Mouse (Mus musculus): ENCODE results near the gene Cyp2d40. TPM values are rescaled to one million over a fixed set of nuclear protein-coding genes. Genes with fewer than 3 reads are reported as not detected.
A peak's percentile ranks its signal among the peaks of the same experiment; 100 is the strongest.

Gene Cyp2d40
- polyA plus RNA-seq (2015; fragmentation: Nextera tagmentation; extraction: Ambion mirVana) = not detected in 2 replicates

DNA sequence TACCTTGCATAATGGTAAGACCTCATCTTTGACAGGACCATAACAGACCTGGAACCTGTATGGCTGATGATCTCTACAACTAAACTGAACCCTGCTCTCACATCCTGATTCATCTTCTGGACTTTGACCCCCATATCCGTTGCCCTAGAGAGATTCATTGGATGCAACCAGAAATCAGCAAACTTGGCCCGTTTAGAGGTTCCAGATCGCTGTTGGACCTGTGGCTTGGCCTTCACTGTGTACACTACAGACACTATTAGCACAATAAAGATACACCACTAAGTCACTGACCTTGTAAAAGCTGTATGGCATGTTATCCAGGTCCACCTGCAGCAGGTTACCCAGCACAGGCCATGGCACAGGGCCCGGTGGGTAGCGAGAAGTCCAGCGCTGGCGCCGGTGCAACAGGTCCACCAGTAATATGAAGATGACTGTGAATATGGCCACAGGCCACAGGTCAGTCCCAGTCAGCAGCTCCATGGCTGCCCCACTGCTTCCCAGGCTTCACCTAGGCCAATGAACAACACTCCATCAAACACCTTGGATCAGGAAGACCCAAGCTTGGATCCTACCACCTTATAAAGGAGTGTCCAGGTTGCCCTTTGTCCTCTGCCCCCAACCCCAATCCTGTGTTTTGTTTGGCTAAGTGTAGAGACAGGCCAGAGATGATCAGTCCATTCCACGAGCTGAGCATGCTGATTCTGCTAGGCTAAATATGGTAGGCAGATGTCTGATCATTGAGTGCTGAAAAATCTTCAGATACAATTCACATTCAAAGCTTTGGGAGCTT is at the start of gene Cyp2d40:
TSS of gene Cyp2d40 (minus strand) at position 553 of the 790 bp plus-strand sequence.
- H3K4me2 ChIP-seq = no peak within 1 kb of the TSS
- 95% methylated on average over 9 of the region's 9 CpGs for WGBS
- no peak for ATAC-seq (ENCODE audit: low read depth)

DNA sequence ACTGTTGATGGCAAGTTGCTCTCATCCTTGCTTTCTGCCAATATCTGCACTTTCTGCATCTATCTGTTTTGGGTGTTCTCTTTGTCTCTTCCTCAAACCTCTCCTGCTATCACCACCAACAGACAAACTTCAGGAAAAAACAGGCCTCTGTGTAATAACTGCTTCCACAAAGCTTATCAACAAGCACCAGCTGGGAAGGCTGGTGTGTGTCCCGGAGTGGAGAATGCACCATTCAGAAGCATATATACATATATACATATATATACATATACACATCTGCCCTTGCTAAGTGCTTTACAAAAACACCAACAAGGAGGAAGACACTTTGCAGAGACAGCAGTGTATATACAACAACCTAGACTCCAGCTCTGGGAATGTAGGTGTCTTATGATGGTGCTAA is 46.6 kb upstream of the Cyp2d40 start:
- ATAC-seq (ENCODE audit: low read depth) = no peak
- H3K36me3 ChIP-seq = peaks cover 22% of the 10 kb centered on the region
- WGBS = 97% methylated on average over 1 of the region's 1 CpGs
- H3K4me1 ChIP-seq (replicated peaks) = peaks cover 19% of the 10 kb centered on the region
- H3K9ac ChIP-seq = no peak overlapping the region
- no peaks in the 10 kb centered on the region for H3K9me3 ChIP-seq
- H3K27ac ChIP-seq (replicated peaks) = no peak overlapping the region
- no peak overlapping the region for H3K4me3 ChIP-seq
- H3K4me2 ChIP-seq = no peak overlapping the region
- no peaks in the 10 kb centered on the region for H3K27me3 ChIP-seq

More for the DNA sequence above, at the start of gene Cyp2d40:
- no peak within 1 kb of the TSS for H3K27ac ChIP-seq (replicated peaks)
- no peaks in the 10 kb centered on the region for H3K4me1 ChIP-seq (replicated peaks)
- H3K9ac ChIP-seq = no peak within 1 kb of the TSS
- H3K36me3 ChIP-seq = no peaks in the 10 kb centered on the region
- no peaks in the 10 kb centered on the region for H3K9me3 ChIP-seq
- no peaks in the 10 kb centered on the region for H3K27me3 ChIP-seq
- H3K4me3 ChIP-seq = no peak within 1 kb of the TSS

DNA sequence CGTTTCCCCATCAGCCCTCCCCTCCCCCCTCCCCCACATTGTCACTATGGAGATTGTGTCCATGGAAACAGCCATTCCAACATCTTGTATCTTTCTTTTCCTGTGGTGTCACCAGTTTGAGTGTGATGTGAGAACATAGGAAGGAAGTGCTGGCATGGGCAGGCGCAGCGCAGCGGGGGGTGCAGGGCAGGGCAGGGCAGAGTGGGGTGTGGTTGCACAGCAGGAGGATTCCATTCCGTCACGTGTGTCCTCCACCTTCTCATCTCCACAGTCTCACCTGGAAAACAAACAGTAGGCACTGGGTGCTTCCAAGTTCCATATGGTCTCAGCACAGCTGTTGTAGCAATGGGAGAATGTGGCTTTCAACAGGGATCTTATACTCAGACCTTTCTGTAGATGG is 45.5 kb upstream of the Cyp2d40 start:
- Histone ChIP-seq H3K9me3 (no peaks in the 10 kb centered on the region), H3K4me2 (no peak overlapping the region), H3K36me3 (peaks cover 21% of the 10 kb centered on the region), H3K27ac (replicated peaks) (no peak overlapping the region), H3K4me1 (replicated peaks) (peaks cover 25% of the 10 kb centered on the region), H3K27me3 (no peaks in the 10 kb centered on the region), H3K4me3 (no peak overlapping the region), H3K9ac (no peak overlapping the region)
- ATAC-seq (ENCODE audit: low read depth) = no peak
- WGBS = 72% methylated on average over 6 of the region's 6 CpGs

DNA sequence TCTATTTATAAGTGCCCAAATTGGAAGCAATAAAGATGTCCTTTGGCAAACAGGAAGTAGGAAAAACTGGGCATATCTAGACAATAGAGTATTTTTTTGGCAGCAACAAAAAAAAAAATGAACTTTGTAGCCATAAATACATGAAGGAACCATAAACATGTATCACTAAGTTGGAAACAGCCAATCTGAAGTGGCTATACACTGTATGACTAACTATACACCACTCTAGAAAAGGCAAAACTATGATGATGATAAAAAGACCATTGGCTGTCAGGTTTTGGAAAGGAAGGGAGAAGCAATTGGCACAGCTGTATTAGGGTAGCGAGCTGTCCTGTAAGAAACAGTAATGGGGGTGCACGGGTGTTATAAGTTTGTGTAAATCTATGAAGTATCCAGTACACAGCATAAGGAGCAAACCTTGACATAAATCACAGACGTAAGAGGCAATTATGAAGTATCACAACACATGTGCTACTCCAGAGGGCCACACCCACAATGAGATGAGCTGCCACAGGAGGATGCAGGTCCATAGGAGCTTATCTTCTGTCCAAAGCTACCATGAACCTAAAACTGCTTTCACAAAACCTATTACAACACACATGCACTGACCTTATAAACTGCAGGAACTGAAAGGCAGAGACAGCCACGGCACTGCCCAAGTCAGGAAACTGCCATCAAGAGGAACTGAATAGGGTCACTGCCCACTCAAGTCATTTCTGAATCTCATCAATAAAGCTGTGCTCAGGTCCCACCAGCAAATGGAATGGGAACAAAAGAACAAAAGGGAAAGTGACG is 43.2 kb upstream of the Cyp2d40 start:
- ATAC-seq (ENCODE audit: low read depth) = no peak
- H3K4me1 ChIP-seq (replicated peaks) = peaks cover 25% of the 10 kb centered on the region
- H3K9ac ChIP-seq = no peak overlapping the region
- H3K36me3 ChIP-seq = 0 out of 2 replicates have a peak, but pooled peaks cover 12% of the 10 kb centered on the region
- no peak overlapping the region for H3K4me3 ChIP-seq
- peak overlapping the region; percentile 46; the same call in 1 of the 2 replicates for H3K27ac ChIP-seq (replicated peaks)
- no peaks in the 10 kb centered on the region for H3K9me3 ChIP-seq
- no peak overlapping the region for H3K4me2 ChIP-seq
- WGBS = 60% methylated on average over 5 of the region's 5 CpGs
- no peaks in the 10 kb centered on the region for H3K27me3 ChIP-seq

DNA sequence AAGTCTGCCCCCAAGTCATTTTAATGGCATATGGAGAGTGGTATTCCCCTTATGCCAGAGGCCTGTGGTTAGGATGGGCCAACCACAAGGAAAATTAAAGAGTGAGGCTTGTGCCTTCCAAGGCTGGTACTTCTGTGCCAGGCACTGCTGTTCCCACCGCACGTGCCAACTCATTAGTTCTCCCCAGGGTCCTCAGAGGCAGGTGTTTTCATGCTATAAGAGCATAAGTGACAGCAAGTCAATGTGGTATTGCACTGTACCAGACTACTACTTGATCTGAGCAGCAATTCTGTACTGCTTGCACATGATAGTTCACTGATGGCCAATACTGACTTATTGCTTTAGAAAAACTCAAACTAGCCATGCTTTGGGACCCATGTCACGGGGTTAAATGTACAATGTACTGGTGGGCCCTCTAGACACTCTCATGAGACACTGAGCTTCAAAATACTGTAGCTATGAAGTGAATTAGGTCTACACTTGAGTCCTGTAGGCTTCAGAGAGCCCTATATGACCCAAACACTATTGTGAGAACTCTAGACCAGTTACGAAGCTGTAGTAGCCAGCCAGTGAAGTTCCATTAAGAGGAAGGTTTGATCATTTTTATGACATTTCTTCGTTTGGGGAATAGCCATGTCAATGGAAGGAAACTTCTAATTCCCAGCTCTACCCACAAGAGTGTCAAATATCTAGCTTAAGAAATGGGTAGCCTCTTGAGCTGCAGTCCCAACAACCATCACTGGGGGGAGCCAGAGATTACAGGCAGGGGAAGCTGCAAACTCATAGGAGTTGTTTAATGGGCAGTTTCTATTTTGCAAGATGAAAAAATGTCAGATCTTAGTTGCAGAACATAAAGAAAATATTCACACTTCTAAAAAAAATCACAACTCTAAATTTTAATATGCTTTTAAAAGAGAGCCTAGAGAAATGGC is 41.0 kb upstream of the Cyp2d40 start:
- H3K9me3 ChIP-seq = no peaks in the 10 kb centered on the region
- no peak overlapping the region for H3K4me2 ChIP-seq
- peak overlapping the region; percentile 19; the same call in 1 of the 2 replicates for H3K27ac ChIP-seq (replicated peaks)
- WGBS = 58% methylated on average over 5 of the region's 5 CpGs
- H3K4me3 ChIP-seq = no peak overlapping the region
- H3K9ac ChIP-seq = no peak overlapping the region
- H3K27me3 ChIP-seq = no peaks in the 10 kb centered on the region
- H3K36me3 ChIP-seq = 0 out of 2 replicates have a peak, but pooled peaks cover 5% of the 10 kb centered on the region
- 0 out of 2 replicates have a peak, but pooled peaks have one; percentile 40 for ATAC-seq (ENCODE audit: low read depth)
- peaks cover 25% of the 10 kb centered on the region for H3K4me1 ChIP-seq (replicated peaks)

DNA sequence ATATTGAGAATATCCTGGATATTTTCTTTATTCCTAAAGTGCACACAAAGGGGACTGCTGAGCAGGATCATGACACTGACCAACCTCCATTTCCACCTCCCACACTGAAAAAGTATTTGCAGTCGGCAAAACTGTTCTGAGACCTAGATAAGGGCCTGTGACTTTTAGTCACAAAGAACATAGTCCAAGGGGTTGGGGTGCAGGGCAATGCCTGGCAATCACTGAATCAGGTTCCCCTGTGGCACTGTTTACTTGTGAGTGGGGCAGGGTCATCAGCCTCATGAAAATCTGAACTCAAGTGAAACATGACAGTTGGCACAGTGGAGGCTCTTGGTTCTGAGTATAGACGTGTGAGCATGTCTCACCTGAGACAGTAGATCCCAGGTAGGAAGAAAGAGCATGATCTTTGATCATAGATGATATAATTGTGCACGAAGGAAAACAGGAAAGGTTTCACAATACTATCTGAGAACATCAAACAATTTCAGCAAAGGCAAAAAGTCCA is 32.0 kb upstream of the Cyp2d40 start:
- Histone ChIP-seq H3K9me3 (no peaks in the 10 kb centered on the region), H3K4me1 (replicated peaks) (no peaks in the 10 kb centered on the region), H3K36me3 (no peaks in the 10 kb centered on the region), H3K27me3 (no peaks in the 10 kb centered on the region), H3K27ac (replicated peaks) (no peak overlapping the region), H3K9ac (no peak overlapping the region), H3K4me2 (no peak overlapping the region), H3K4me3 (no peak overlapping the region)
- 84% methylated on average over 3 of the region's 3 CpGs for whole genome bisulfite sequencing
- ATAC-seq (ENCODE audit: low read depth) = no peak

DNA sequence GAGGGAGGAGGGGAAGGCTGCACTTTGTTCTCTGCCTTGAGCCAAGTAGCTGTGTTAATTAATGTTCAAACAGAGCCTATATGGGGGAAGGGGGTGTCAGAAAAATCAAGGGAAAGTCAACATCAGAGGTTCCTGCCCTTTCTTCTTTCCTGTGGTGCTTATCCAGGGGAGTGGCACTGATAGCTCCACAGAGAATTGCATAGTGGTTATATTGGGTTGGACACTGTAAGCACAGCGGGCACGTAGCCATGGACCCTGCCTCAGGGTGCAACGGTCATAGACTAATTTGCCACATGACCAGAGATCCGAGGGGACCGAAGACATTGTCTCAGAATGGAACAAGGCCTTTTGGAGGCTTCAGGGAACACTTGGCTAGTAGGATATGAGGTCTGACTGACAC is 30.3 kb upstream of the Cyp2d40 start, which contains the start of gene Cyp2d26:
TSS of gene Cyp2d26 (minus strand) at position 18 of the 400 bp plus-strand sequence.
- WGBS = 88% methylated on average over 5 of the region's 5 CpGs
- ATAC-seq (ENCODE audit: low read depth) = no peak
- H3K27me3 ChIP-seq = no peaks in the 10 kb centered on the region
- no peak within 1 kb of the TSS for H3K4me3 ChIP-seq
- no peaks in the 10 kb centered on the region for H3K36me3 ChIP-seq
- no peaks in the 10 kb centered on the region for H3K9me3 ChIP-seq
- no peaks in the 10 kb centered on the region for H3K4me1 ChIP-seq (replicated peaks)
- no peak within 1 kb of the TSS for H3K9ac ChIP-seq
- no peak within 1 kb of the TSS for H3K27ac ChIP-seq (replicated peaks)
- H3K4me2 ChIP-seq = no peak within 1 kb of the TSS

DNA sequence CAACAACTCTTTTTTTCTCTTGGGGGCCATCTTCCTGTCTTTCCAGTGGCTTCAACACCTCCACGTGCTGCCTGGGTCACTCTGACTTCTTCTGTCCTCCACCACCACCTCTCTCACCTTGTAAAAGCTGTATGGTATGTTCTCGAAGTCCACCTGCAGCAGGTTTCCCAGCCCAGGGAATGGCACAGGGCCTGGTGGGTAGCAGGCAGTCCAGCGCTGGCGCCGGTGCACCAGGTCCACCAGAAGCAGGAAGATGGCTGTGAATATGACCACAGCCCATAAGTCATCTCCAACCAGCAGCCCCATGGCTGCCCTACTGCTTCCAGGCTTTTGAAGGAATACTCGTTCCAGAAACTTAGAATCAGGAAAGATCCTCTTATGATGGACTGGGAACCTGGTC is 29.9 kb upstream of the Cyp2d40 start:
- Histone ChIP-seq H3K9ac (no peak overlapping the region), H3K4me1 (replicated peaks) (no peaks in the 10 kb centered on the region), H3K27ac (replicated peaks) (no peak overlapping the region), H3K9me3 (no peaks in the 10 kb centered on the region), H3K4me2 (no peak overlapping the region), H3K4me3 (no peak overlapping the region), H3K36me3 (no peaks in the 10 kb centered on the region), H3K27me3 (no peaks in the 10 kb centered on the region)
- WGBS = 83% methylated on average over 6 of the region's 6 CpGs
- no peak for ATAC-seq (ENCODE audit: low read depth)

DNA sequence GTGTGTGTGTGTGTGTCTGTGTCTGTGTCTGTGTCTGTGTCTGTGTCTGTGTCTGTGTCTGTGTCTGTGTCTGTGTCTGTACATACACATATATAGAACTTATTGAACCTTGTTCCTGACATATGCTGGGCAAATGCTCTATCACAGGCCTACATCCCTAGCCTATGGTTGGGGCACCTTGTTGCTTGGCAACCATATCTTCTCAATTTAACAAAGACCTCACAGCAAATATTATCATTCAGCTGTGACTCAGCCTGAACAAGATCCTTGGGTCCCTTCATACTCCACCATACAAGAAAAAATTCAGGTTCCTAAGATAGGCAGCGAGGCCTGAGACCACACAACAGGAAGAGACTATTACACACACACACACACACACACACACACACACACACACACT is 29.5 kb upstream of the Cyp2d40 start:
- Histone ChIP-seq H3K36me3 (no peaks in the 10 kb centered on the region), H3K9me3 (no peaks in the 10 kb centered on the region), H3K4me1 (replicated peaks) (no peaks in the 10 kb centered on the region), H3K9ac (no peak overlapping the region), H3K4me3 (no peak overlapping the region), H3K4me2 (no peak overlapping the region), H3K27me3 (no peaks in the 10 kb centered on the region), H3K27ac (replicated peaks) (no peak overlapping the region)
- ATAC-seq (ENCODE audit: low read depth) = no peak
- 77% methylated on average over 1 of the region's 1 CpGs for WGBS

DNA sequence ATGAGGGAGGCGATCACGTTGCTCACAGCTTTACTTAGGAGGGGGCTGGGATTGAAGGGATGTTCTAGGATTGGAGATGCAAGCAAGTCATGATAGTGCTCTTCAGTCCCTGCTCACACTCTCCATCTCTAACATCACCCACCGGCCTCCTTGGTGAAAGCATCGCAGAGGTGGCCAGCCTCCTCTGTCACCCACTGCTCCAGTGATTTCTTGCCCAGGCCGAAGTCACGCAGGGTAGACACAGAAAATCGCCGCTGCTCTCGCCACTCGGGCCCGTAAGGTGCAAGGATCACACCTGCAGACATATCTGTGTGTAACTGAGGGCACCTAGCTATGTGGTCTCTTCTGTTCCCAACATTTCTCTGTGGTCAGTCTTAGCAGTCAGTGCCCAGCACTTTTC is 28.6 kb upstream of the Cyp2d40 start:
- Histone ChIP-seq H3K4me3 (no peak overlapping the region), H3K27me3 (no peaks in the 10 kb centered on the region), H3K9me3 (no peaks in the 10 kb centered on the region), H3K27ac (replicated peaks) (no peak overlapping the region), H3K9ac (no peak overlapping the region), H3K4me1 (replicated peaks) (no peaks in the 10 kb centered on the region), H3K36me3 (no peaks in the 10 kb centered on the region), H3K4me2 (no peak overlapping the region)
- no peak for ATAC-seq (ENCODE audit: low read depth)
- WGBS = 95% methylated on average over 11 of the region's 11 CpGs

DNA sequence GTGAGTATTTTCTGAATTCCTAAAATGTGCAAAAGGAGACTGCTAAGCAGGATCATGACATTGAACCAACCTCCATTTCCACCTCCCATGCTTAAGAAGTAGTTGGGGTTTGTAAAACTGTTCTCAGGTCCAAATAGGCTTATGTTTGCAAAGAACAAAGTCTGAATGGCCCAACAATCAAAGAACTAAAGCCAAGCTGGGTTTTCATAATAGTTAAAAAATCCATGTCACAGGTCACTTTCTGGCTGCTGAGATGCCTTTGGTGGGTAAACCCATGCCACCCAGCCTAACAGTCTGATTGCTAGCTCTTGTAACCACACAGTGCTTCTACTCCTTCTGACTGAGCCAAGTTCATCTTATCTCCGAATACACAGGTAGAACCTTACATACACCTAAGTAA is 20.6 kb upstream of the Cyp2d40 start:
- Histone ChIP-seq H3K4me2 (no peak overlapping the region), H3K36me3 (no peaks in the 10 kb centered on the region), H3K9ac (no peak overlapping the region), H3K27ac (replicated peaks) (no peak overlapping the region), H3K4me1 (replicated peaks) (no peaks in the 10 kb centered on the region), H3K27me3 (no peaks in the 10 kb centered on the region), H3K9me3 (no peaks in the 10 kb centered on the region), H3K4me3 (no peak overlapping the region)
- ATAC-seq (ENCODE audit: low read depth) = no peak
- 71% methylated on average over 1 of the region's 1 CpGs for WGBS
